Mouse (Mus musculus) testis, postnatal 10 days (tissue): ENCODE results near the gene Ddah2.

ENCODE experiments used
- DNase-seq: peaks from one replicate; pipeline ENCODE4 v3.0.0; 2021; ENCODE audit warnings: low spot score

The Ddah2 gene

DNA sequence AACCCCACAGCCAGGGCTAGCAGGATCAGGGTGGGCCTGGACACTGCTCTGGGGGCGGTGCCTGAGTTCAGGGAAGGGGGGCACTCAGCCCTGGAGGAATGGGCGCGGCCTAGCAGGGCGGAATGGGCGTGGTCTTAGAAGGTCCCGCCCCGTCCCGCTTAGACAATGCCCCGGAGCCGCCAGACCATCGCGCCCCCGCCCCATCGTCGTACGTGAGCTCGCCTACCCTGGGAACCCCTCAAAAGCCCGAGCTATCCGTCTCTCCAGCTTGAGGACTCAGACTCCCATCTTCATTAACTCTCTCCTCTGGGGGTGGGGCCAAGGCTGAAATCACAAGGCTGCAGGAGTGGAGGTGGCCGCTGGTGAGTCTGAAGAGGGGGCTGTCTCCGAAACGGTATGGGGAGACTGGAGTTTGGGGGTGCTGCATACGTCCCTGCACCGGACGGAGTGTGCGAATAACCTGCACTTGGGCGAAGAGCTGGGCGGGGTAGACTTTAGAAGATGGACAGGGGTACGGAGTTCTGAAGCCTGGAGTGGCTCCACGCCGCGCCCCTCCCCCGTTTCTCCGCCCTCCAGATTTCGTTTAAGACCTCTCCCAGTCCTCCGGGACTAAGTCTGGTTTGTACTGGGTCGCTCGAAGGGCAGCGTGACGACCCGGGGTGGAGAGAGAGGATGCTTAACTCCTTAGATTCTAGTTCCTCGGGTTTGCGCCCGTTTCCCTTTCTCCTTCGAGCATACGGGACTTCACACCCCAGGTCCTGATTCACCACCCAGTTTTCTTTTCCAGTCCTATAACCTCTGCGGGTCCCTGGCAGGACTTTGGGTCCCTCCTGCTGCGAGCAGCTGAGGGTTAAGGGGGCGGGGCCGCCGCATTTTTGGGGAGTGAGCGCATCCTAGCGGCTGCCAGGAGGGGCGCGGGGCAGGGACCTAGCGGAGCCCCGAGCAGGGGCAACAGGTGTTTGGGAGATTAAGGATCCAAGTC lies at the start of gene Ddah2:
Gene Ddah2 (plus strand): TSS at position 125 of the 982 bp plus-strand sequence.
- DNase-seq, result peak; percentile 97

DNA sequence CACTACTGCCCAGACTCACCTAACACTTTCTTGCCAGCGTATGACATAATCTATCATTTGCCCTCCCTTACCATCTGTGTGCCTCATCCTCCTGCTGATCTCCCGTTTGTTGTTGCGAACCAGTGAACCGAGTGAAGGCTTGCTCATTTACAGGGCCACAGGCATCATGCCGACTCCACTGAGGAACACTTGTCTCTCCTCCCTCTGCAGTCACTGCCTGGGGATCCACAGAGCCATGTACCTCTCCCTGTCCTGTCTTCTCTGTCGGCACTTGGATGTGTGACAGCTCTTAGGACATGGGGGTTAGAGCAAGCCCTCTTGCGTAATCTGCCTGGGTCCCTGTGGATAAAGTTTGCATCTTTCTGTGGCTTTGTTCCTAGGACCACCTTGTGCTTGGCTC lies 49.2 kb upstream of the Ddah2 start:
- no peak for DNase-seq

DNA sequence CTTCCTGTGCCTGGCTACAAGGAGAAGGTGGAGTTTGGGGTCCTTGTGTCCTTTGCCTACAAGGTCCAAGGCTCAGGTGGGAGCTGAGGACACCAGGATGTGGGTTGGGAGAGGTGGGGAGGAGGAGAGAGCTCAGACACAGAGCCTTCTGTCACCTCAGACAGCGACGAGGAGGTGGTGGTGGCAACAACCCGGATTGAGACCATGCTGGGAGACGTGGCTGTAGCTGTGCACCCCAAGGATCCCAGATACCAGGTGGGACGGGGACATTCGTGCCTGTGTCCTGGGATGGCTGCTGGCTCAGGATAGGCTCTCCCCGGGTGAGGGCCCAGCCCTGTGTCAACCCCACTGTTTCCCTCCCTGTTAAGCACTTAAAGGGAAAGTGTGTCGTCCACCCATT lies 47.4 kb upstream of the Ddah2 start:
- no peak for DNase-seq

DNA sequence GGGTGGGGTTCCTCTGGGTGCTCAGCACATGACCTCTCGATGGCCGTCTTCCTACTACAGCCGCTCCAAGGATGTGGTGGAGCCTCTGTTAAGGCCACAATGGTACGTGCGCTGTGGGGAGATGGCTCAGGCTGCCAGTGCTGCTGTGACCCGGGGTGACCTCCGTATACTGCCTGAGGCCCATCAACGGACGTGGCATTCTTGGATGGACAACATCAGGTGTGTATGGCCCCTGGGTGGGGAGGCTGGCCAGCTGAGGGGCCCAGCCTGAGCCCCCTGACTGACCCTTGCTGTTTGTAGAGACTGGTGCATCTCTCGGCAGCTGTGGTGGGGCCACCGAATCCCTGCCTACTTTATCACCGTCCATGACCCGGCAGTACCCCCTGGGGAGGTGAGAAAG lies 46.4 kb upstream of the Ddah2 start:
- no peak for DNase-seq

DNA sequence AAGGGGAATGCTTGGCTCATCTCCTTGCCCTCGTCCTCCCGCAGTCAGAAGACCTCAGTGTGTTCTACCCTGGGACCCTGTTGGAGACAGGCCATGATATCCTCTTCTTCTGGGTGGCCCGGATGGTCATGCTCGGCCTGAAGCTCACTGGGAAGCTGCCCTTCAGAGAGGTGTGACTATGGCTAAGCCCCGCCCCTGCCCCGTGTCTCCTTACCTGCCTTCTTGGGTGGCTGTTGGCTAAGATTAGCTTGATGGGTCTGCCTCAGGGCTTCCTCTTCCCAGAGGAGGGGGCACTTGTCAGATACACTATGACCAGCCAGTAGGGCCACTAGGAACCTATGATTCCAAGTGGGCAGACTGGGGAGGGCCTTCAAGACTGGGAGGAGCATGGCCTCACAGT lies 45.6 kb upstream of the Ddah2 start:
- no peak for DNase-seq

DNA sequence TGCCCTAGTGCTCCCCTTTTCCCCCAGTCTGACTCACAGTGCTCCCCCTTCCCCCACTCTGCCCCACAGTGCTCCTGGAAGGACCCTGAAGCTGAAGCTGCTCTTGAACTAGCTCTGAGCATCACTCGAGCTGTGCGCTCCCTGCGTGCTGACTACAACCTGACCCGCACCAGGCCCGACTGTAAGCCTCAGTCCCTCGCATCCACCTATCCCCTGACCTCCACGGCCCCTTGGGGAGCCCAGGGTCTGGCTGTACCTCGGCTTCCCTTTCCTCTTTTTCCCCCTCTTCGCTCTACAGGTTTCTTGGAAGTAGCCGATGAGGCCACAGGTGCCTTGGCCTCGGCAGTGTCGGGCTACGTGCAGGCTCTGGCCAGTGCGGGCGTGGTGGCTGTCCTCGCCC lies 43.5 kb upstream of the Ddah2 start:
- DNase-seq, result no peak

DNA sequence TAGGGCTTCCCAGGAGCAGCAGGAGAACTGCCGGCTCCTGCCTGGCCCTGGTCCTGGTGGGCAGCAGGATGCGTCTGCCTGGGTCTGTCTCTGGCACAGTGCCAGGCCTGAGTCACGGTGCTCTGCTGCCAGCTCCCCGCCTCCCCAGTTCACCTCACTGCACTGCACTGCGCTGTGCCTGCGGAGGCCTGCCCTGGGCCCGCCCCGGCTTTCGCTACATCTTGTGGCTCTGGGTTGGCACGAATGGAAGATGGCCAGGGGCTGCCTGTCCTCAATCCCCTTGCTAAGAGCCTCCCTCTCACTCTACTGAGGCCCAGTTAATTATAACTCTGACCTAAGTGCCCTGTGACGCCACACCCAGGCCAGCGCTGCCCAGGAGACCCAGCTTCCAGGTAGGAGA lies 42.5 kb upstream of the Ddah2 start, which contains the start of gene Vwa7:
Gene Vwa7 (plus strand): TSS at position 204 of the 400 bp plus-strand sequence.
- DNase-seq, result peak; percentile 69

DNA sequence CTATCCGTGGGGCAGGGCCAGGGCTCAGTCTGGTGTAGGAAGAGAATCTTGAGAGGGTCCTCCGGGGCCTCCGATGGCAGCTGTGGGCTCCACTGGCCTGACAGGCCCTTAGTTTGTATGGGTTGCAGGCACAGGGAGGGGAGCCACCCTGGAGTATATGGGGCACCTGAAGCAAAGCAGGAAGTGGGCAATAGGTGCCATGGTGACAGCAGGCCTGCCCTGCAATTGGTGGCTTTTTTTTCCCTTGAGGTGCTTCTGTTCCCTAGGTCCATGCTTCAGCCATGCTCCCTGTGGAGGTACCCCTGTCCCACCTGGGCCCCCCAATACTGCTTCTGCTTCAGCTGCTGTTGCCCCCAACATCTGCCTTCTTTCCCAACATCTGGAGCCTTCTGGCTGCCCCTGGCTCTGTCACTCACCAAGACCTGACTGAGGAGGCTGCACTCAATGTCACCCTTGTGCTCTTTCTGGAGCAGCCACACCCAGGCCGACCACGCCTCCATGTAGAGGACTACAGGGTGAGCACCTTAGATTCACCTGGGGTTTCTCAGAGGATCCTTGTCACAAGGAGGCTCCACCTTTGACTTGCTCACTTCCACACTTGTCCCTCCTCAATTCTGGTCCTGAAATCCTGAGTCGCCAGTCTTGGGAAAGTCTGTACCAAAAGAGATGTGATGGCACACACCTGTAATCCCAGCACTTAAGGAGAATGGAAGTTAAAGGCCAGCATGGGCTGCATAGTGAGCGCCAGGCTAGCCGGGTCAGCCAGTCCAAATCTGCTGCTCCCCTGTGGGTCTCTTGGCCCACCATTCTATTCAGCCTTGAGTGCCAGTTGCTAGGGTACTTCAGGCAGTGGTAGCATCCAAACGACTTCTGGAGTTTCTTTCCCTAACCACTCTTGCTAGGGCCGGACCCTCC lies 41.8 kb upstream of the Ddah2 start:
- peak; percentile 42 for DNase-seq

DNA sequence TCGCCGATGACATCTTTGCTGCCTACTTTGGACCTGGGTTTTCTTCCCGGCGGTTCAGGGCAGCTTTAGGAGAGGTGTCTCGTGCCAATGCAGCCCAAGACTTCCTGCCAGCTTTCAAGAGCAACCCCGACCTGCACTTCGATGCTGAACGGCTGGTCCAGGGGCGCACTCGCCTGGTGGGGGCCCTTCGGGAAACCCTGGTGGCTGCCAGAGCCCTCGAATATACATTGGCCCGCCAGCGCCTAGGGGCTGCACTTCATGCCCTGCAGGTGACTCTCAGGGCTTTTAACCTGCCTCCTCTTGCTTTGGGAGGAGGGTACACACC lies 41.2 kb upstream of the Ddah2 start:
- DNase-seq, result no peak

DNA sequence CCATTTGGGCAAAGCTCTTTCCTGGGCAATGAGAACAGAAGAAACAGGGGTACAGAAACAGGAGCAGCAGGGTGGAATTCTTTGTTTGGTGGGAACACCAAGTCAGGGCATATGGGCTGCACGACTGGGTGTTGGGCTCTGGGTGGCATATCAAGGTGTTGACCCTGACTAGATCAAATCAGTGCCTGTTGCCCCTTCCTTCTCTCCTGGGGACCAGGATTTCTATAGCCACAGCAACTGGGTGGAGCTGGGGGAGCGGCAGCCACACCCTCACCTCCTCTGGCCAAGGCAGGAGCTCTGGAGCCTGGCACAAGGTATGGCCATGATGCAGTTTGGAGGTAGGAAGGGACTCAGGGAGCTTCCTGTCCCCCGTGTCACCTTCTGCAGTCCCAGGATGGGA lies 40.7 kb upstream of the Ddah2 start:
- no peak for DNase-seq

DNA sequence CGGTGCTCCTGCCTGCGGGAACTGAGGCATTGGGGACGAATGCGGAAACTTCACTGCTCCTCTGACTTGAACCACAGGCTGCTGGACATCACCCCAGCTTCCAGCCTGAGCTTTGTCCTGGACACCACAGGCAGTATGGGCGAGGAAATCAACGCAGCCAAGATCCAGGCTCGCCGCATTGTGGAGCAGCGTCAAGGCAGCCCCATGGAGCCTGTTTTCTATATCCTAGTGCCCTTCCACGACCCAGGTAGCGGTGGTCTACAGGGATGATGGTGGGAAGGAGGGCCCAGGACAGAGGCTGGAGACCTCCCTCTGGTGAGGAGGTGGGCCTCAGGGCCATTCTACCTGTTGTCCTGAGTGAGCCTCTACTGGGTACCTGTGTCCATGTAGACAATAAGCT lies 38.9 kb upstream of the Ddah2 start:
- no peak for DNase-seq

DNA sequence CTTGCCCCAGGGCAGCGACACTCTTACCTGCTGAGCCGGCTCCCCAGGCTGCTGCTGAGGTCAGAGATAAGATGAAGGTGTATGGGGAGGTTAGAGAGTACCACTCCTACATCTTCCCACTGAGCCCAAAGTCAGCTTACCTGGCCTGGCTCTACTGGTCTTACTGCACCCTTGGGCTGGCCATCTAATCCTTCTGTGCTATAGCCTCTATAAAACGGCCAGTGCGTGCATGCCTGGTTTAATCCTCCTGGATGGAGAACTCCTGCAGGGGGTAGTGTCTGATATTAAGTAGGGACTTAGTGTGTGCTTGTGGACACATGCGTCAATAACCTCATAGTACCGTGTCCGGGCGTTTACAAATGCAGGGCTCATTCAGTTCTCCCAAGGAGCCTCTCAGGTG lies 38.3 kb upstream of the Ddah2 start:
- DNase-seq, result no peak

DNA sequence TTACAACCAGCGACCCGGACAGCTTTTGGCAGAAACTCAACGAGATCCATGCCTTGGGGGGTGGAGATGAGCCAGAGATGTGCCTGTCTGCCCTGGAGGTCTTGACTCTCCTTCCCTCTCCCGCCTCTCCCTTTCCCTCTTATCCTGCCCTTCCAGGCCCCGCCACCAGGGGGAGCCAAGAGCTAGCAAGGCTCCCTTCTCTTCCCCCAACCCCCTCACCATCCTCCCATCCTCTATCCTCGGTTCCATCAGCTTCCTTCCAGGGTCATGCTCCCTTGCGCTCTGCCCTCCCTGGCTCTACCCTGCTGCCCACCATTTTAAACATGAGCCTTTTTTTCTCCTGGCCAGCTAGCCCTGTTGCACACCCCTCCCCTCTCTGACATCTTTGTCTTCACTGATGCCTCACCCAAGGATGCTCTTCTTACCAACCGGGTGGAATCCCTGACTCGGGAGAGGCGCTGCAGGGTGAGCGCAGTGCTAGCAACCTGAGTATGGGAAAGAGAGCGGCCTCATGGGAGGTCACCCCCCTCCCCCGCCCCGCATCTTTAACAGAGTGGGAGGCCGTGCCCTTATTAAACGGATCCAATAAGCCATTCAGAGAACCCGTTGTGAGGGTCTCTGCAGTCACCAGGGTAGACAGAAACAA lies 37.5 kb upstream of the Ddah2 start:
- peak; percentile 96 for DNase-seq

DNA sequence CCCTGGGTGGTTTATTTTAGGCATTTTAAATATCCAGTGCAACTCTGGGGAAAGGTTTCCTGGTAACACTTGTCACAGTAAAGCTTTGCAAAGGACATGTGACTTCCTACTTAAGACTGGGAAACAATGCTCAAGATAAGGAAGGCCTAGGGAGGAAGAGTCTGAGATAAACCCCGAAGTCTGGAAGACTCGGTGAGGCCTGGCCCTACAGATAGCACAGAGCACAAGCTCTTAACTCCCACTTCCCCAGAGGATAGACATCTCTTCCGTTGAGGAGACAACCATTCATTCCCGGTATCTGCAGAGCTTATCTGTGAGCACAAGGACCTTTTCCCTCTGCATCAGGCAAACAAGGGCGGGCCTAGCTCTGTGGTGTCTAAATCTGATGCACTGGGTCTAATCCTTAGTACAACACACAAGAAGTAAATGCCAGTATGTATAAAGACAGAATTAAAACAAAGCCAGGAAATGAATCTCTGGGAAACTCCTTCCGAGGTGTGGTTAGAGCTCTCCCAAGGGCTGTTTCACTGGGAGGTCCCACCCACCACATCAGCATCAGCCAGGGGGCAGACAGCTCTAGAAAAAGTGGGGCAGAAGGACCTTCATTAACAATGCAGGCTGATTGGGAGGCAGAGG lies 36.9 kb upstream of the Ddah2 start:
- no peak for DNase-seq

DNA sequence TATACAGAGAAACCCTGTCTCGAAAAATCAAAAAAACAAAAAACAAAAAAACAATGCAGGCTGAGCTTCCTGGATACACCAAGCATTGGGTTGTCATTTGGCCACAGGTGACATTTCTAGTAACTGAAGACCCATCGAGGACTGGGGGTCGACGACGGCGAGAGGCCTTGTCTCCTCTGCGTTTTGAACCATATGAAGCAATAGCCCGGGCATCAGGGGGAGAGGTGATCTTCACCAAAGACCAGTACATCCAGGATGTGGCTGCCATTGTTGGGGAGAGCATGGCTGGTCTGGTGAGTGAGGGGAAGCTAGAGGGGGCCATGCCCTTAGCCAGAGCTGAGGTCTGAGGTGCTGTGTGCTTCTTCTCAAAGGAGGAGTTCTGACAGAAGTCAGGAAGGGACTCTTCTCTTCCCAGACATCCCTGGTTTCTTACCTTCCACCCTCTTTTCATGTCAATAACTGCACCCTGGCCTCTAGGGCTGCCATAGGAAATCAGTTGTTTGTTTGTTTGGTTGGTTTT lies 36.2 kb upstream of the Ddah2 start:
- no peak for DNase-seq

DNA sequence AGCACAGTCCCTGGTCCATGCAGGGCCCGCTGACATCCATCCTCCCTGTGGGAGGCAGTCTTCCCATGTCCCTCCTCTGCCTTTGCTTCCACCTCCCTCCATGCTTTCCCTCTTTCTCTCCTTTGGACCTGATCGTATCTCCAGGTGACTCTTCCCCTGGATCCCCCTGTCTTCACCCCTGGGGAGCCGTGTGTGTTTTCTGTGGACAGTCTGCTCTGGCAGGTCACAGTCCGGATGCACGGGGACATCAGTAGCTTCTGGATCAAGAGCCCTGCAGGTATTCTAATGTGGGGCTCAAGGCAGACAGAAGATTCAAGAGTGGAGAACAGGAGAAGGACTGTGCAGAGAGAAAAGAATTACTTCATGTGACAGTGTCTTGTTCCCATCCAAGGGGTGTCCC lies 35.6 kb upstream of the Ddah2 start:
- no peak for DNase-seq

DNA sequence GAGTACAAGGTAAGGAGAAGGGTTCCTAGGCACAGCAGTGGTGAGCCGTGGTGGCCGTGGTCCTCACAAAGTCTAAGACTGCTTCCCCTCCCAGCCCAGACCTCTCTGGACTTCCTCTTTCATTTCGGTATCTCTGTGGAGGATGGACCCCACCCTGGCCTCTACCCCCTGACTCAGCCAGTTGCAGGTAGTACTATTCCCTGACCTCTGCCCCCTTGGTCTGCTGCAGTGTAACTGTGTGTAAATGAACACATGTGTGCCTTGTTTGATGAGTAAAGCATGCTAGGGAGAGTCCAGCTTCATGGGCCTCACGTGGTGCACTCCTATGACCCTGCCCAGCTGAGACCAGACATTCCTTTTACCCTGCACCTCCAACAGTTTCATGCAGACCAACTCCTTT lies 35.1 kb upstream of the Ddah2 start:
- no peak for DNase-seq

DNA sequence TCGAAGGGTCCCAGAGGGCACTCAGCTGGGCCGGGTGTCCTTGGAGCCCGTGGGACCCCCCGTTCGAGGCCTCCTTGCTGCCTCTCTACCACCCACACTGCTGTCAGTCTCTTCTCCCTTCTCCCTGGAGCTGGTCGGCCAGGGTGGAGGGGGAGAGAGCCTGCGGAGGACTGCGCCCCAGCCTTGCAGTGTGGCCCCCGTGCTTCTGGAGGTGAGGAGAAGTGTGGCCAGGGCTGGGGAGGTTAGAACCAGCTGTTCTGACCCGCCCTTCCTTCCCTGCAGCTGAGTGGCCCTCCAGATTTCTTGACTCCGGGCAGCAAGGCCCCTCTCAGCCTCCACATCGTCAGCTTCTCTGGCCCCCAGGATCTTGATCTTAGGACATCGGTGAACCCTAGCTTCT lies 34.6 kb upstream of the Ddah2 start:
- no peak for DNase-seq

DNA sequence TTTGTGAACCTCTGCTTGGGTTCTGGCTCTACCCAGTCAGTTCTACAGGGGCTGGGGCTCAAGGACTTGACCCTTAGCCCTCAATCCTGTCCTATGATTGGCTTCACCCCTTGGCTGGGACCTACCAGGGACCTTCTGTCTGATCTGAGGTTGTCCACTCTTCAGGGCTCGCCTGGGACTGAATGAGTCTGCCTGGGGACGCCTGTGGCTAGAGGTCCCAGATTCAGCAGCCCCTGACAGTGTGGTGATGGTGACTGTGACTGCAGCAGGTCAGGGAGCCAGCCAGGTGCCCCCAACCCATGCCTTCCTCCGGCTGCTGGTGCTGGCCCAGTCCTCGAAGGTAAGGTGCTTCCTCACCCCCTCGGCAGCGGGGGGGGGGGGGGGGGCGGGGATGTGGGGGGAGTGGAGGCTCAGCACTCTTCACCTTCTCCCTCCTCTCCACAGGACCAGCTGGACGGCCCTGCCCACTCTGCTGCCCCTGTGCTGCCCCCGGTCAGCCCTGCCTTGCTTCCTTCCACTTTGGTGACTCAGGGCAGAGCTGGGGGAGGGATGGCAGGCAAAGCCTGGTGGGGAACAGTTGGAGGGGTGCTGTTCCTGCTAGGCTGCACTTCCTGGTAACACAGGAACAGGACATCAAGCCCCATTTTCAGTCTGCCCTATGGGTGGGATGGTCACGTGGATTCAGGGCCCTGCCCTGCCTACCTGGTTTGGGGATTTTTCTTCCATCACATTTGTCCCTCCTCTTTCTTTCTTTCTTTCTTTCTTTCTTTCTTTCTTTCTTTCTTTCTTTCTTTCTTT lies 33.9 kb upstream of the Ddah2 start:
- DNase-seq, result no peak

DNA sequence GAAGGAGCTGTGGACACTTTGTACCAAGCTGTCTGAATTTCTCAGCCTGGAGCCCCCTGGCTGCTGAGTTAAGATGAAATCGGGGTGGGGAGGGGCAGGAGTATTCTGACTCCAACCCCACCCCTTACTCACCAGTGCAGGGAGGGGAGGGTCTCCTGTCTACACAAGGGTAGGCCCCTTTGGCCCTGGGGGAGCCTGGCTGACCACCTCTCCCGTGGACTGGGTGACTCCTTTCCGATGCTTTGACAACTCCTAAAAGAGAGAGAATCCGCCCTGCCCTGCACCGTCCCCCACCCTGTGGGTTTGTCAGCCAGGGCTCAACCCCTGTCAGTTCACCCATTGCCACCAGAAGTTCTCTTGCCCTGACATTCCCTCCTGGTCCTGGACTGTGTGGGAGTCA lies 32.6 kb upstream of the Ddah2 start:
- no peak for DNase-seq
